Mouse (Mus musculus) small intestine, adult 2 months (tissue): ENCODE results near the gene Ptprq.

Experiments used
- CTCF ChIP-seq: fragments of 200-500 bp; IDR thresholded peaks from 2 replicates; pipeline ENCODE4 v1.5.1; 2012; ENCODE audit warnings: low read depth, mild to moderate bottlenecking, control low read depth, inconsistent platforms, low read length, moderate library complexity, mixed read lengths; ENCODE audit not compliant: insufficient replicate concordance, insufficient read length; ENCODE audit errors: extremely low read depth
- POLR2A ChIP-seq: fragments of 200-500 bp; IDR thresholded peaks from 2 replicates; pipeline ENCODE4 v1.6.1; 2012; ENCODE audit warnings: low read depth, mild to moderate bottlenecking, control low read depth, inconsistent platforms, low read length, moderate library complexity

GRCm38 (mm10) chr10:107484050-107484449 is 235.8 kb downstream of the Ptprq start:
- TF ChIP-seq CTCF (no peak), POLR2A (no peak)
